Mouse (Mus musculus) CH12.LX (cell line): ENCODE results near the gene Vti1a. TPM values are rescaled to one million over a fixed set of nuclear protein-coding genes. Genes with fewer than 3 reads are reported as not detected.

Experiments used
- DNase-seq: peaks from one replicate; pipeline ENCODE4 v3.0.0-alpha.2; 2013; ENCODE audit errors: extremely low read depth
- H3K27ac ChIP-seq: 2 replicates; pipeline ENCODE4 v1.5.1; 2012; ENCODE audit warnings: low read depth, mild to moderate bottlenecking, control low read depth, moderate library complexity; ENCODE audit not compliant: insufficient read depth
- H3K27me3 ChIP-seq: replicated peaks from 2 replicates; pipeline ENCODE3; 2012; ENCODE audit warnings: inconsistent platforms
- H3K36me3 ChIP-seq, 2 experiments: replicated peaks in 1 of 2; 2 replicates each; pipeline versions ENCODE3 to v1.6.1; 2012; ENCODE audit warnings: inconsistent platforms in 1 of 2, low read length in 1 of 2, mild to moderate bottlenecking in 1 of 2, mixed read lengths in 1 of 2, moderate library complexity in 1 of 2; ENCODE audit not compliant: control insufficient read depth in 1 of 2, insufficient read depth in 1 of 2
- H3K4me1 ChIP-seq, 2 experiments: 2 replicates each; pipeline ENCODE4 v1.6.1; 2012; ENCODE audit warnings: inconsistent platforms in 1 of 2, moderate library complexity in 1 of 2; ENCODE audit not compliant: insufficient read depth in 2 of 2, control insufficient read depth in 1 of 2
- H3K4me2 ChIP-seq: 2 replicates; pipeline ENCODE4 v1.6.1; 2012; ENCODE audit warnings: low read depth, mild to moderate bottlenecking, control low read depth; ENCODE audit not compliant: poor library complexity, insufficient read depth, severe bottlenecking
- H3K4me3 ChIP-seq, 3 experiments: fragments of 150-350 bp in 1 of 3; sonication (generic) in 1 of 3; replicated peaks in 1 of 3; 2 replicates each; pipeline versions ENCODE3 to v1.5.1; 2011 to 2012; ENCODE audit warnings: low read depth in 2 of 3, low read length in 2 of 3, mild to moderate bottlenecking in 2 of 3, moderate library complexity in 2 of 3, control low read depth in 1 of 3, improper control_type of control experiment in 1 of 3, inconsistent platforms in 1 of 3, mixed read lengths in 1 of 3; ENCODE audit not compliant: poor library complexity in 1 of 3
- H3K79me2 ChIP-seq: replicated peaks from 2 replicates; pipeline ENCODE4 v1.6.1; 2012; ENCODE audit warnings: mild to moderate bottlenecking, moderate library complexity; ENCODE audit not compliant: control insufficient read depth, poor library complexity, insufficient read depth, severe bottlenecking; ENCODE audit errors: extremely low read depth
- H3K9ac ChIP-seq: 2 replicates; pipeline ENCODE4 v1.6.1; 2012; ENCODE audit warnings: low read depth, mild to moderate bottlenecking, control low read depth, moderate library complexity; ENCODE audit not compliant: insufficient read depth
- H3K9me3 ChIP-seq: replicated peaks from 2 replicates; pipeline ENCODE3; 2012; ENCODE audit warnings: low read length, inconsistent platforms, mixed read lengths
- CHD1 ChIP-seq: IDR thresholded peaks from 2 replicates; pipeline ENCODE4 v1.6.1; 2012; ENCODE audit warnings: low read depth, low read length, improper control_type of control experiment, inconsistent platforms
- CHD2 ChIP-seq: IDR thresholded peaks from 2 replicates; pipeline ENCODE4 v1.6.1; 2011; ENCODE audit warnings: low read length, improper control_type of control experiment
- CTCF ChIP-seq, 2 experiments: IDR thresholded peaks in 1 of 2; conservative IDR thresholded peaks in 1 of 2; 2 replicates each; pipeline ENCODE4 v1.5.1; 2011 to 2012; ENCODE audit warnings: low read depth in 2 of 2, low read length in 2 of 2, improper control_type of control experiment in 1 of 2, inconsistent platforms in 1 of 2, mild to moderate bottlenecking in 1 of 2, moderate library complexity in 1 of 2
- E2F4 ChIP-seq: IDR thresholded peaks from 2 replicates; pipeline ENCODE4 v1.6.1; 2011; ENCODE audit warnings: low read depth, low read length, improper control_type of control experiment; ENCODE audit not compliant: insufficient replicate concordance
- ELF1 ChIP-seq: IDR thresholded peaks from 2 replicates; pipeline ENCODE4 v1.6.1; 2014; ENCODE audit warnings: low read depth, mild to moderate bottlenecking, inconsistent platforms, low read length, improper control_type of control experiment
- HCFC1 ChIP-seq: IDR thresholded peaks from 2 replicates; pipeline ENCODE4 v1.6.1; 2012; ENCODE audit warnings: low read depth, mild to moderate bottlenecking, inconsistent platforms, low read length, improper control_type of control experiment
- JUN ChIP-seq: IDR thresholded peaks from 2 replicates; pipeline ENCODE4 v1.6.1; 2011; ENCODE audit warnings: low read depth, mild to moderate bottlenecking, low read length, improper control_type of control experiment, moderate library complexity; ENCODE audit not compliant: insufficient read depth
- JUND ChIP-seq: conservative IDR thresholded peaks from 2 replicates; pipeline ENCODE4 v1.6.1; 2011; ENCODE audit warnings: low read depth, low read length, improper control_type of control experiment
- MAFK ChIP-seq: IDR thresholded peaks from 2 replicates; pipeline ENCODE4 v1.6.1; 2011; ENCODE audit warnings: low read length, improper control_type of control experiment; ENCODE audit not compliant: insufficient replicate concordance
- MAX ChIP-seq: IDR thresholded peaks from 2 replicates; pipeline ENCODE4 v1.6.1; 2011; ENCODE audit warnings: low read length, improper control_type of control experiment
- MAZ ChIP-seq: IDR thresholded peaks from 2 replicates; pipeline ENCODE4 v1.6.1; 2012; ENCODE audit warnings: low read depth, mild to moderate bottlenecking, inconsistent platforms, low read length, improper control_type of control experiment, moderate library complexity
- MXI1 ChIP-seq: IDR thresholded peaks from 2 replicates; pipeline ENCODE4 v1.6.1; 2011; ENCODE audit warnings: mild to moderate bottlenecking, low read depth, low read length, improper control_type of control experiment
- MYC ChIP-seq: IDR thresholded peaks from 2 replicates; pipeline ENCODE4 v1.6.1; 2011; ENCODE audit warnings: low read depth, mild to moderate bottlenecking, improper control_type of control experiment, low read length
- PAX5 ChIP-seq: IDR thresholded peaks from 2 replicates; pipeline ENCODE4 v1.6.1; 2012; ENCODE audit warnings: low read length, inconsistent platforms, mixed read lengths
- POLR2A ChIP-seq: IDR thresholded peaks from 2 replicates; pipeline ENCODE4 v1.6.1; 2011; ENCODE audit warnings: low read depth, mild to moderate bottlenecking, improper control_type of control experiment, low read length
- RAD21 ChIP-seq: IDR thresholded peaks from 2 replicates; pipeline ENCODE4 v1.6.1; 2011; ENCODE audit warnings: low read depth, mild to moderate bottlenecking, low read length, improper control_type of control experiment, moderate library complexity
- SIN3A ChIP-seq: IDR thresholded peaks from 2 replicates; pipeline ENCODE4 v1.6.1; 2012; ENCODE audit warnings: low read length, improper control_type of control experiment, inconsistent platforms
- USF2 ChIP-seq: conservative IDR thresholded peaks from 2 replicates; pipeline ENCODE4 v1.6.1; 2011; ENCODE audit warnings: low read depth, low read length, improper control_type of control experiment
- ZKSCAN1 ChIP-seq: IDR thresholded peaks from 2 replicates; pipeline ENCODE4 v1.6.1; 2012; ENCODE audit warnings: low read depth, inconsistent platforms, low read length, improper control_type of control experiment, borderline replicate concordance
- ZMIZ1 ChIP-seq: IDR thresholded peaks from 2 replicates; pipeline ENCODE4 v1.6.1; 2012; ENCODE audit warnings: low read depth, mild to moderate bottlenecking, inconsistent platforms, low read length, improper control_type of control experiment
- dilution Hi-C: fragments of 300-500 bp; cut with MboI; formaldehyde crosslinking; loops from 2 replicates; pipeline ENCODE4 v1.14.3; 2020; ENCODE audit warnings: low sequenced_read_pairs; ENCODE audit not compliant: extremely low pct_unique_long_range_greater_than_20kb, extremely low pct_ligation_motif_present
- in situ Hi-C: fragments of 300-500 bp; cut with MboI; formaldehyde crosslinking; loops from 3 replicates; pipeline ENCODE4 v1.14.3; 2019; ENCODE audit warnings: low sequenced_read_pairs, low pct_ligation_motif_present, low pct_unique_long_range_greater_than_20kb, mixed read lengths
- polyA plus RNA-seq: library from polyadenylated mRNA; unstranded; fragments of >175 nt; gene quantifications from 2 replicates; pipeline ENCODE4 v1.2.1, GENCODE M21; 2012; ENCODE audit warnings: low read depth; ENCODE audit not compliant: insufficient read length
- total RNA-seq, 2 experiments: library from RNA; depleted of rRNA; stranded (reverse); fragments of 300-350 nt in 1 of 2; fragments of >200 nt in 1 of 2; gene quantifications; 2 replicates each; pipeline ENCODE4 v1.2.3; 2012 to 2014

Gene Vti1a
- total and polyA plus RNA-seq, 3 experiments = 22.3 to 27.6 (median 23.5) TPM

DNA sequence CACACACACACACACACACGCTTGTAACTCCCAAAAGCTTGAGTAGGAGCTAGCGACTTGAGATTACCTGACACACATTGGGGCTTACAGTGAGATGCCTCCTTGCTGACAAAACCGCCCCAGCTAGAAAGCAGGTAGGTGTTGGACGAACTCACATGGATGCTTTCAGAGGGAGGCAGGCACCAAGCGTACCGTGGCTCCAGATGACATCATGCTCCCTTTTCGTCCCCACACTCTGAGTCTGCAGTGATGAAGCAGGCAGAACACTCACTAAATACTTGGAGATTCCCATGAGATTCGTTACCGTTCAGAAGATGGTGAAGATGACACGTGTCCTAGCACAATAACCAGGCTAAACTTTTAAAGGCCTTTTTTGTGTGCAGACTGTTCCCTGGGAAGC lies 245.4 kb downstream of the Vti1a start:
- Histone ChIP-seq H3K9me3 (no peaks in the 10 kb centered on the region), H3K36me3 (peaks cover 0 to 28% of the 10 kb centered on the region in 2 experiments), H3K4me3 (no peak overlapping the region), H3K9ac (no peak overlapping the region), H3K4me1 (peaks cover 2 to 5% of the 10 kb centered on the region in 2 experiments), H3K4me2 (no peak overlapping the region), H3K27me3 (no peaks in the 10 kb centered on the region), H3K27ac (no peak overlapping the region), H3K79me2 (no peaks in the 10 kb centered on the region)
- dilution Hi-C loops (no loop called here), in situ Hi-C loops (no loop called here)
- DNase-seq = no peak
- no peak for TF ChIP-seq USF2

- no peak overlapping the region for H3K9ac ChIP-seq
- in situ Hi-C loops (no loop called here), dilution Hi-C loops (no loop called here)
- H3K79me2 ChIP-seq = no peaks in the 10 kb centered on the region
- H3K27ac ChIP-seq = no peak overlapping the region
- H3K4me3 ChIP-seq = no peak overlapping the region
- DNase-seq = no peak
- no peaks in the 10 kb centered on the region for H3K4me1 ChIP-seq
- H3K4me2 ChIP-seq = no peak overlapping the region
- TF ChIP-seq CHD1 = no peak
- no peak for TF ChIP-seq JUND
- H3K36me3 ChIP-seq = peaks cover 0 to 33% of the 10 kb centered on the region in 2 experiments
- no peaks in the 10 kb centered on the region for H3K9me3 ChIP-seq
- H3K27me3 ChIP-seq = no peaks in the 10 kb centered on the region
These were observed 246.5 kb downstream of the Vti1a start for GRCm38 (mm10) chr19:55562487-55563147.

- Histone ChIP-seq H3K27me3 (no peaks in the 10 kb centered on the region), H3K27ac (no peak overlapping the region), H3K79me2 (no peaks in the 10 kb centered on the region), H3K4me2 (no peak overlapping the region), H3K9ac (no peak overlapping the region), H3K4me1 (no peaks in the 10 kb centered on the region), H3K36me3 (peaks cover 0 to 33% of the 10 kb centered on the region in 2 experiments)
- DNase-seq = no peak
- dilution Hi-C loops = no loop called here
- TF ChIP-seq JUN = no peak
- TF ChIP-seq CHD1 = no peak
- TF ChIP-seq ZMIZ1 = no peak
- no peak for TF ChIP-seq ELF1
- no peak for TF ChIP-seq USF2
- TF ChIP-seq ZKSCAN1 = no peak
- no peak for TF ChIP-seq E2F4
- TF ChIP-seq PAX5 = no peak
- TF ChIP-seq RAD21 = no peak
- no peak for TF ChIP-seq CTCF (conservative IDR thresholded peaks at IDR 0.05 in 1 of 2, IDR thresholded peaks at IDR 0.05 in 1 of 2; ENCODE audit: low read depth in 2 of 2, low read length in 2 of 2)
- TF ChIP-seq MXI1 = no peak
- TF ChIP-seq SIN3A = no peak
- TF ChIP-seq MAX = no peak
- no peak for TF ChIP-seq CHD2
- TF ChIP-seq MAFK = no peak
- TF ChIP-seq MYC = no peak
- no peak for TF ChIP-seq HCFC1
- TF ChIP-seq MAZ = no peak
- TF ChIP-seq JUND = no peak
- no peak for TF ChIP-seq POLR2A
- TF ChIP-seq, all 38 proteins: peak for 0
- H3K9me3 ChIP-seq = no peaks in the 10 kb centered on the region
- H3K4me3 ChIP-seq = no peak overlapping the region
- in situ Hi-C loops = no loop called here
These were observed 247.1 kb downstream of the Vti1a start for GRCm38 (mm10) chr19:55563148-55563651.
